In genomic region chr2:137117321-137117690, GRCm38 (mm10) we compare ENCODE assay signal across 8 mouse cellular contexts. TPM values are rescaled to one million over a fixed set of nuclear protein-coding genes. Genes with fewer than 3 reads are reported as not detected.
DNase-seq lines count a peak whose midpoint lies in the region; ATAC-seq lines count a peak whose summit lies in the region.

No protein-coding gene starts in this region.

- intact Hi-C loops in left cerebral cortex, postnatal 4 days (cut with DNase I): loop anchor here (5.0 kb wide), 1 partner anchor 615 kb away; no protein-coding TSS in a partner anchor

- H3K4me2 ChIP-seq in intestine, embryonic 15.5 days (replicated peaks): peak overlapping the region; percentile 94

- WGBS in intestine, embryonic 15.5 days: under 1% methylated on average over 33 of the region's 33 CpGs
- WGBS in midbrain, embryonic 10.5 days: under 1% methylated on average over 33 of the region's 33 CpGs

- ATAC-seq in intestine, embryonic 15.5 days: peak; percentile 76
- ATAC-seq in erythroid progenitor cell, adult 5-6 weeks (replicated peaks; ENCODE audit: low FRiP score, poor library complexity, severe bottlenecking): no peak

- no peaks in the 10 kb centered on the region for H3K27me3 ChIP-seq in intestine, embryonic 15.5 days (replicated peaks)
- H3K27me3 ChIP-seq in midbrain, embryonic 10.5 days (ENCODE audit: low read depth, poor library complexity, severe bottlenecking): peaks cover 21% of the 10 kb centered on the region

- no peaks in the 10 kb centered on the region for H3K9me3 ChIP-seq in intestine, embryonic 15.5 days
- no peaks in the 10 kb centered on the region for H3K9me3 ChIP-seq in midbrain, embryonic 10.5 days (replicated peaks)

- H3K36me3 ChIP-seq in intestine, embryonic 15.5 days: no peaks in the 10 kb centered on the region
- peaks cover 6% of the 10 kb centered on the region; the same call in 1 of the 2 replicates for H3K36me3 ChIP-seq in midbrain, embryonic 10.5 days

- peak overlapping the region; percentile 99 for H3K27ac ChIP-seq in intestine, embryonic 15.5 days
- H3K27ac ChIP-seq in midbrain, embryonic 10.5 days (replicated peaks): peak overlapping the region; percentile 97

- H3K9ac ChIP-seq in intestine, embryonic 15.5 days: peak overlapping the region; percentile 75

- H3K4me1 ChIP-seq in intestine, embryonic 15.5 days (replicated peaks): peaks cover 13% of the 10 kb centered on the region; the same call in 1 of the 2 replicates
- H3K4me1 ChIP-seq in midbrain, embryonic 10.5 days: peaks cover 41% of the 10 kb centered on the region

- peak overlapping the region; percentile 65 for H3K4me3 ChIP-seq in intestine, embryonic 15.5 days (replicated peaks)
- peak overlapping the region; percentile 81 for H3K4me3 ChIP-seq in midbrain, embryonic 10.5 days

- DNase-seq in adrenal gland, postnatal 10 days: peak; percentile 94
- peak; percentile 93 for DNase-seq in embryo, embryonic 11 days
- DNase-seq in gastrocnemius, postnatal 4 days (ENCODE audit: low spot score in 2 of 2): peak; percentile 81 to 89
- DNase-seq in left cerebral cortex, postnatal 4 days: peak; percentile 84
- peak; percentile 91 for DNase-seq in midbrain, embryonic 10.5 days (ENCODE audit: low spot score)
- peak; percentile 77 for DNase-seq in right cerebral cortex, postnatal 4 days

RNA-seq across cellular contexts. Expression of gene Jag1, which starts 0.9 kb away (rescaled TPM):
- total RNA-seq in adrenal gland, postnatal 10 days (2021): 10 to 100 TPM; 15.6 to 18.1 TPM
- total RNA-seq in gastrocnemius, postnatal 4 days (2021): 10 to 100 TPM; 22.1 to 25.5 TPM
- 15.8 and 18.3 TPM in 2 replicates for polyA plus RNA-seq in intestine, embryonic 15.5 days (2015; fragmentation: Nextera tagmentation; extraction: Ambion mirVana)
- 1 to 10 TPM; 9.5 to 9.6 TPM for total RNA-seq in left cerebral cortex, postnatal 4 days (2021)
- polyA plus RNA-seq in midbrain, embryonic 10.5 days (2016; fragmentation: Nextera tagmentation; extraction: Ambion mirVana): 38.9 and 42.4 TPM in 2 replicates
- total RNA-seq in erythroid progenitor cell, adult 5-6 weeks (2015; ENCODE audit: low replicate concordance): not detected in 2 replicates
- 0.26 TPM in 1 of 2 replicates, not detected in the other for total RNA-seq in erythroid progenitor cell, adult 5-6 weeks (2017; ENCODE audit: low replicate concordance)

Comparison
In these comparisons a context has a peak if more than half of its experiments do, and no peak if none do; other contexts are left out.
1. RNA of gene Jag1, which starts 0.9 kb away (total RNA-seq): 22.1 to 25.5 TPM in gastrocnemius, postnatal 4 days, 15.6 to 18.1 TPM in adrenal gland, postnatal 10 days and 9.5 to 9.6 TPM in left cerebral cortex, postnatal 4 days; 0.26 TPM in erythroid progenitor cell, adult 5-6 weeks; every median in the first group is over 4 times any median in the second.
2. Peak in every context shown above with its lines, with median percentiles within 50 percentile points of each other: DNase-seq.